Mouse (Mus musculus) embryo, embryonic 10.5 days (tissue): ENCODE results near the gene B3gnt8.
"Not testable (repeated sequence)": the region's sequence is repeated elsewhere in the genome, so short reads cannot be mapped to it uniquely, and the experiment has no call there.

ENCODE experiments used
- DNase-seq: peaks from one replicate; pipeline ENCODE4 v3.0.0-alpha.2; 2015; ENCODE audit warnings: low spot score

The B3gnt8 gene

GRCm38 (mm10) chr7:25626509-25627430 is at the start of gene B3gnt8:
TSS of gene B3gnt8 (plus strand) at chr7:25626654.
- peak; percentile 8 for DNase-seq

DNA sequence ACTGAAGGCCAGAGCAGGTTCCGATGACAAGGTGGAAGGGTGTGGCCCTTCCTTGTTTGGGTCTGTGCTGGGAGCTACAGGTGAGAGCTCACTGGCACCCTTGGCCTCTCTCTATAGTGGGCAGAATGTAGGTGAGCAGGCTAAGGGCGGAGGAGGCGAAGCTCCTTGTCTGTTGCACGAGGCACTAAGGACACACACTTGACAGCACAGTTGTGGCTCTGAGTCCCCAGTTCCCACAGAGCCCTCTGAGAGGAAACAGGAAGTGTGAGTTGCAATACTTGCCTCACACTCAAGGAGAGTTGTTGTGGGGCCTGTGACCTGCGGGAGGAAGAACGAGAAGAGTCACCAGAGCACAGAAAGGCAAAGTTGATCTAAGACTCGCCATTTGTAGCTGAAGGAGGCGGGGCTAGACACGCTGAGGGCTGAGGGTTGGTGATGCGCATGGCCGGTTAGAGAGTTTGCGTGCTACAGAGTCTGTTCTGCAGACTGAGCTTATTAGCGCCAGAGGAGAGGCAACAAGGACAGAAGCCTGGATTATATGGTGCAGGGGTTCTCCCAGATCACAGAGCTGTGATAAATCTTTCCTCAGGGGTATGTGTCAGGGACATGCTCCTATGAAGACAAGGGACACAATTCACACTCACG is 49.5 kb upstream of the B3gnt8 start:
- not testable (repeated sequence) for DNase-seq

DNA sequence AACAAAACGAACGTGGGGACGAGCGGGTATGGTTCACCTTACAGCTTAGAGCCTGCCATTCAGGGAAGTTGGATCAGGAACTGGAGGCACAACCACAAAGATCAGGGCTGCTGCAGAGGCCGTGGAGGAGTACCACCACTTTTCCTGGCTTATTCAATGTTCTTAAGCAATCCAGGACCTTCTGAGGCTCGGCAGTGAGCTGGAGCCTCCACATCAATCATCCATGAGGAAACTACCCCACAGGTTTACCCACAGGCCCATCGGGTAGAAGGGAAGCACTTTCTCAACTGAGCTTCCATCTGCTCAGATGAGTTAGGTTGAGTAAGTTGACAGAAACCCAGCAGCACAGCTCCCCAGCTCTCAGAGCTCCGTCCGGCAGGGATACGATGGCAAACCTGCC is 47.0 kb upstream of the B3gnt8 start:
- DNase-seq: no peak

GRCm38 (mm10) chr7:25582301-25582810 is 44.1 kb upstream of the B3gnt8 start:
- DNase-seq: no peak

DNA sequence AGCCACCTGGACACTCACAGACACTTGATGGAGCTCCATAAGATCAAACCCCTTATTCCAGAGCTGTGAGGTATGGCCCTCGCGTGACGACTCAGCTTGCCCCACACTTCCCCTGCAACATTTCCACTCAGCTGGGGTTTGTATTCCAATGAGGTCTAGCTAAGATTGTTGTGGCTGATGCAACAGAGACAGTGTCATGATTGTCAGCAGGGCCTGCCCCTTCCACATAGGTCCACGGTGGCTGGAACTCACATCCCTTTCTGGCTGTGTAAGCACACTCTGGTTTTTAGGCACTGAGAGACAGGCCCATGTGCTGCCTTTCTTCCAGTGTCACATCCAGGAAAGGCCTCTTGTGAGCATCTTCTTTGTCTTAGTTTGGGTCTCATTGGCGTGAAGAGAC is 41.8 kb upstream of the B3gnt8 start:
- DNase-seq: no peak

DNA sequence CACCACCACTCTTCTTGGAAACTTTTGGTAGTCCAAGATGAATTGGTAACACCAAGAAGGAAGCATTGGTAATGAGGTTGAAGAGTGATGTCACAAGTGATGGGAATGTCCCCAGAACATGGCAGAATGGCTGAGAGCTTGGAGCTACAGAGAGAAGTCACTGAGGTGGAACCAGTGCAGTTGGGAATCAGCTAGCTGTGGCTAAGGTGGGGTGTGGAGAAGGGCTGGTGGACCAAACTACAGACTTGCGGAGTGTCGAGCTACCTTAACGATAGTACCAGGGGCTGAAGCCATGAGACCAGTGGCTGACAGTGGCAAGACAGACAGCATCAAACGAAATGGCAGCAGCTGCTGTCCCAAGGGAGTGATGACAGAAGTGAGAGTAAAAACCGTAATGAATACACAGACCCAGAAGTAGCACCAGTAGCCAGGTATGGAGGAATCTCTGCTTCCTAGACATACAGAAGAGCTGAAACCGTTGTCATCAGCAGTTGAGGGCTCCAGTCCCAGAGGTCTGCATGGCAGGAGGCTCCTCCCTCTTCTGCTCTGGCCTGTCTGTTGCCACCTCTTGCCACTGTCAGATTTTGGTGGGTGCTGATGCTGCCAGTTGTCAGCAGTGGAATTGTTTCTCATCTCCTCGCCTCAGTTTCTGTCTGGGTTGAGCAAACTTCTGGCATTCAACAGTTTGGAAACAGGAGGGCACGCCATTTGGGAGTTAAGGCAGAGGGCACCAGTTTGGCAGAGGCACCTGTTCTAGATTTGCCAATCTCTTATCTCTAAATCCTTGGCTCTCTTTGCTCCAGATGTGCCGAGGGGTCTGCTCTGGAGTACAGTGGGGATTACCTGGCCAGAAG is 40.9 kb upstream of the B3gnt8 start:
- DNase-seq: no peak

GRCm38 (mm10) chr7:25591226-25591625 is 35.2 kb upstream of the B3gnt8 start:
- DNase-seq: no peak

- DNase-seq: no peak
Observed at GRCm38 (mm10) chr7:25593859-25594258, 32.6 kb upstream of the B3gnt8 start.

- DNase-seq: peak; percentile 92
Observed at GRCm38 (mm10) chr7:25599663-25600062, 26.8 kb upstream of the B3gnt8 start.

DNA sequence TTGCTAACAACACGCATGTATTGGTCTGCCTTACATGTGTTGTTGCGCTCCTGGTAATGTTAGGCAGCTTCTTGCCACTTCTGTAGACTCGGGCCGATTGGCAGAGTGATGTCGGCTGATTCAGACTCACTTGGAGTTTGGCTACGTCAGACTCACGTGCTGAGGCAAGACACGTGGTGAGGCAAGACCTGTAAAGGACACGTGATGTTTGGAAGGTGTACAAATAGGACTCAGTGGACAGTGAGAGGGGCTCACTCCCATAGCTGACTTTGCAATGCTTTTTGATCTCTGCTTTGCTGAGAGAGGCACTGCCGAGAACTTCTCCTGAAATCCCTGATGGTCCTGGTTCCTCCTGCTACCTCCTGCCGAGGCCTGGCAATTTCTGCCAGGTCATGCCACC is 25.8 kb upstream of the B3gnt8 start:
- DNase-seq: no peak

GRCm38 (mm10) chr7:25601346-25601745 is 25.1 kb upstream of the B3gnt8 start:
- no peak for DNase-seq

GRCm38 (mm10) chr7:25606625-25607063 is 19.8 kb upstream of the B3gnt8 start:
- DNase-seq: no peak

DNA sequence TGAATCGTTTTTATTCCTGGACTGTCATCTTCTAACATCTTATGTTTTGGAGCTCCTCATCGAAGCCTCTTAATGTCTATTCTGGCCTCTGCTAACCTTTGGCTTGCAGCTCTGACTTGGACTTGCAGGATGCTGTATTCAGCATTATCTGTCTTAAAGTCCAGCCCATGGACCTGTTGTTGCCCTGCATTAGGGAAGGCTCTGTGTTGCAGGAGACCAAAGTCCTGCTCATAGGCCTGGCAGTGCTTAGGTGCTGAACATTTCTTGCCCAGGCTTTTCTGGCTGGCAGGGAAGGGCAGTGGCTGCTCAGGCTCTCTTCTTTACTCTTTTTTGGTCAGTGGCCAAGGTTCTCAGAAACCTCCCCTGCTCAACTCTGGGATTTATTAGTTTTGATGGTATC is 19.3 kb upstream of the B3gnt8 start:
- no peak for DNase-seq

DNA sequence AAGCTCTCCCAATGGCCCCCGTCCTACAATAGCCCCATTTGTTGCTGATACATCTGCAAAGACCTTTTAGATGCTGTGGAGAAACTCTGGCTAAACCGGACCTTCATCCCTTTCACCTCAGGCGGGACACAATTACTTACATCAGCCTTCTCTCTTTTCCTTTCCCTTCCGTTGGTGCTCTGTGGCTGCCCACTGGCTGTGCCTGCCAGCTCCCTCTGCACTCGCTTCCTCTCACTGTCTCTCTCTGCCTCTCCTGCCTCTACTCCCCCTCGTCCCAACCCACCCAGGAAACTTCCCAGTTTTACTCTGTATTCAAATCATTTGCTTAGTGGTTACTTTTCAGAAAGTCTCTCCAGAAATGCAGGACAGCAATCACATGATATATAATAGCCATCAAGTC is 16.4 kb upstream of the B3gnt8 start:
- DNase-seq: no peak

- DNase-seq: no peak
Observed at GRCm38 (mm10) chr7:25611501-25611900, 15.0 kb upstream of the B3gnt8 start.

DNA sequence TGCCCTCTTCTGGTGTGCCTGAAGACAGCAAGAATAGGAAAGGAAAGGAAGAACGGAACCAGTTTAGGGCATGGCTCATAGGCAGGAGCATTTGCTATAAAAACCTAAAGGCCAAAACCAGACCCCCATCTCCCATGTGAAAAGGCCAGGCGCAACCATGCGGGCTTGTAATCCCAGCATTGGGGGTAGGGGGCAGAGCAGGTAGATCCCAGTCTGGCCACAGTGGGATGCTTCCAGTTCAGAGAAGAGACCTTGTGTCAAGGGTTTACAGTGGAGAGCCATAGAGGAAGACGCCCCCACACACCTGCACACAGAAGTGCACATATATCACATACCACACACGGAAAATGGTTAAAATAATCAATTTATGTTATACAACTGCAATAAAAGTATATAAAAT is 12.4 kb upstream of the B3gnt8 start:
- no peak for DNase-seq

DNA sequence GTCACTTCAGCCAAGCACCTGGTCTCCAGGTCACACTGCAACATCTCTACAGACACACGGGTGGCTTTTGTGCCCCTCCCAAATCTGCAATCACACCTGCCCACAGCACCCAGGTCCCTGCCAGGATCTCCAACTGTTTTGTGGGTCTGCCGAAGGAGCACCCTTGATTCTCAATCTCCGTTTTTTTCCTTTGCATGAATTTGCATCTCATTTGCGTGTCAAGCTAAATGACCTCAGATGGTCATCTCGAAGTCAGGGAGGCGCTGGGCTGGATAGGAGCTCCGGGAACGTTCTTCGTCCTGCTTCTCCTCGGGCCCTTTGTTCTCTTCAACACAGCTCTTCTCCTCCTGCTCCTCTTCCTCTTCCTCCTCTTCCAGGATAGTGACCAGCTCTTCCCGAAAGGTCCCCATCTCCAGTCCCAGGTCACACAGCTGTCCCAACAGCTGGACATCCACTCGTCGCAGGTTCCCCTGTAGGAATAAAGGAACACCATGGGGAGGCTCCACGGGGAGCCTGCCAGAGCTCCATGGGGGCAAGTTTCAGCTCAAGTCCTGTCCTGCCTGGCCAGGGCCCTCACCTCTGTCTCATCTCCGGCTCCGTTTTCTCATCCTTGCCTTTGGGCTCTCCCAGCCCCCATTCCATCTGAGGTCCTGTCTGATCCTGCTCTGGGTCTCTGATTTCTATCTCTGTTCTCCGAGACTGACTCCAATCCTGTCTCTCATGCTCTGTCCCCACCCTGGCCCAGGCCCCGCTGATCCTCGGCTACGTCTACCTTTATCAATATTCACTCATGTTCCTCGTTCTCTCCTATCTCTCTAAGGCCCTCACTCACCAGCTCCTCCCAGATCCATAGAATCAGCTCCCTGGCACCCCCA is 11.4 kb upstream of the B3gnt8 start:
- DNase-seq: no peak

- DNase-seq: no peak
Observed at GRCm38 (mm10) chr7:25615706-25616011, 10.8 kb upstream of the B3gnt8 start, which contains the start of gene Erich4. TSS of gene Erich4 (minus strand) at chr7:25615892.

- DNase-seq: no peak
Observed at GRCm38 (mm10) chr7:25617376-25618160, 8.9 kb upstream of the B3gnt8 start.
